Mouse (Mus musculus) lung, adult 18-20 months (tissue): Measurements from ENCODE around the gene Cuta.

Source experiments
- DNase-seq, 2 experiments: peaks; one replicate each; pipeline ENCODE4 v3.0.0; 2022; ENCODE audit warnings: mixed read lengths in 2 of 2

The Cuta gene

DNA sequence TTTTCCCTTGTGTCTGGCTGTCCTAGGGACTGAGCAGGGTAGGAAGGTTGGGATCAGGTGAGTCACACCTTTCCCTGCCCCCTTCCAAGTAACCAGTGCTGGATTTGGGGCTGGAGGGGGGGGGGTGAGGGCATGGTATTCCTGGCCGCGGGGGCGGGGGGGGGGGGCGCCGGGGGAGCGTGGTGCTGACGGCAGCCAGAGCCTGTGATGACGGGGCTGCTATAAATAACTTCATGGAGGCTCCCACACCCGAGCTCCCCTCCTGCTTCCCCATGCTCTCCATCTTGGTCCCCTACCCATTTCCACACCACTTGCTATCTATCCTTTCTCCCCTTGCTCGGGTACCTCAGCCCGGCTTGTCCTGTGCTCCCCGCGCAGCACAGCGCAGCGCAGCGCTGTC is 14.4 kb upstream of the Cuta start:
- DNase-seq = no peak

DNA sequence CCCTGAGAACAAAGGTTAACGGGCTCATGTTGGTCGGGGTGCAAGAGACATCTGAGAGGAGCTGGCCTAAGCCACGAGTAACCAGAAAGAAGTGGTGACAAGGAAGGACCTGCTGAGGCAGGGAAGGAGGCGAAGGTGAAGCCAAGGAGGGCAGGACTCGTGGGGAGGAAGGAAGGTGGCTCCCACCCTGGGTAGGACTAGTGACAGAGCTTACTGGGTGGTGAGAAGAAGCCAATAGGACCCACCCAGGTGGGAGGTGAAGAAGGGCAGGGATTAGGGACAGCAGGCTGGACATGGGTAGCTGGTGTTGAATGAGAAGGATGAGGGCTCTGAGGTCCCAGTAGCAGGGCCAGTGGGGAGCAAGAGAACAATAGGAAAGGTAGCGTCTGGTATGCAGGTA is 13.8 kb upstream of the Cuta start:
- DNase-seq = no peak

DNA sequence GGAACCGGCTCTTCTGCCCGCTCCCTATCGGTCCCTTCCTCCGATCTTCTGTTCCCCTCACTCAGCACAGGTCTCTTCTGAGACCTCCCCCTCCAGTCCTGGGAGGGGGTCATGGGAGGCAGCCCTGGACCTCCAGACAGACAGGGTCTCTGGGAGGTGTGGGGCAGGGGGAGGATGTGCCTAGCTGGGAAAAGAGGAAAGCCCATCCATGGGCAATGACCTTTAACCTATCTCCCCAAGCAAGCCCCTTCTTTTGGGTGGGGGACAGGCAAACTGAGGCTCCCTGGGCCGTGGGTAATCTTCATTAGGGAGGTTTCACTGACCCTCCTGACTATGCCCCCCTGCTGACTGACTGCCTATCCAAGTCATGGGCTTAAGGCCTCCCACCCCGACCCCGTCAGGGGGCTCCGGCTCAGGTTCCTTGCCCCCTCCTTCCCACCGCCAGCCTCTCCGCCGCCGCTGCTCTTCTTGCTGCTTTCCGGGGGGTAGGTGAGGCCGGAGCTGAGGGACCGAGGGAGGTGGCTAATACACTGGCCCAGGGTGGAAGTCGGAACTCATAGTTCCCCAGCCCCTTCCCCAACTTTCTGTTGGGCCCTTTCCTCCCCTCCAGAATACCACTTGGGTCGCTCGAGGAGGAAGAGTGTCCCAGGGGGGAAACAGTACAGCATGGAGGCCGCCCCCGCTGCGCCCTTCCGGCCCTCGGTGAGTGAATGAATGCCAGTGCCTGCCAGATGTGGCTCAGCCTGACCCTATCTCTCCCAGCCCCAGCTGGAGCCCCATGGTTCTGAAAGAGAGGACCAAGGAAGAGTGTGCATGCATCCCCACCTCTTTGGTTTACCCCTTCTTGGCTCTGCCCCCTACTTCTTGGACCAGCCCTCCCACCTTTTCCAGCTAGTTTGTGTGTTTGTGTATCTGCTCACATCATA is 12.8 kb upstream of the Cuta start:
- no peak for DNase-seq

DNA sequence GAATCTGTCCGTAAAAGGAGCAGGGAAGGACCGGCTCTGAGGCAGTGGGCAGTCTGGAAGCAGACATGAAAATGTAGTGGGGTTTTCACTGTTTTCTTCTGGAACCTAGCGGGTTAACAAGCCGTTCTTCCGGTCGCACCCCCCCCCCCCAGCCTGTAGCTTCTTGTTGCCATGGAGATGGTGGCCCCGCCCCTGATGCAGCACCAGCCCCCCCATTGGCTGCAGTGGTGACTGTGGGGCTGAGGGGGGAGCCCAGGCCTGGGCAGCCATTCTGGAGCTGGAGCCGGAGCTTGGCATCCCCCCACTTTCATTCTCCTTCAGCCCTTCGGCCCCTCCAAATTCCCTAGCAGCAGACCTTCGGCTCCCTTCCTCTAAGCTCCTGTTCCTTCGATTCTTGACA is 12.0 kb upstream of the Cuta start:
- DNase-seq = peak; percentile 58 to 65

DNA sequence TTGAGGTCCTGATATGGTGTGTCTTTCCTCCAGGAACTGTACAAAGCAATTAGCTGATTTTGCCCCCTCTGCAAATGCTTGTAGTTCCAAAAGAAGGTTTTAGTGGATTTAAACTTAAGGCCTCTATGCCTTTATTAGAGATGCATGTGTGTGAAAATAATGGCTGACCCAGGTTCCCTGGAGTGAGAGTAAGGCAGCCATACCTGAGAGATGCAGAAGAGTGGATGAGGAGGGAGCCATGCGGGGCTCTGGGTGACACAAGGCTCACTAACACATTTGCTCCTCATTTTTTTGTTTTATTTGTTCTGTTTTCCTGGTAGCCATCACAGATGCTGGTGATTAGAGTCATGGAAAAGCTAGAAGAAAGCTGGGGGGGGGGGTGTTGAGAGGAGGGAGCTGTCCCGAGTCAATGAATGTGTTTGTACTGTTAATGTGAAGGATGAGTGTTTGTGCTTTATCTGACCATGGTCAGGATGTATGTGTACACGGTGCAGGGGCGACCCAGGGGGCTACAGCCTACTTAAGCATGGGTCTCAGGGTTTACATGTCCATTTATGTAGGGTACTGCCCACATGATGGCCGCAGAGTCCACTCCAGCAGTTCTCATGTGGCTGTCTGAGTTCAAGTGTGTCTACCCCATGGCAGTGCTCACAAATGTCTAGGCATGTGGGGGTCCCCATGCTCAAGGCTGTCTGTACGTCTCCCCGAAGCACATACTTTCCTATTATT is 11.4 kb upstream of the Cuta start:
- DNase-seq = no peak

DNA sequence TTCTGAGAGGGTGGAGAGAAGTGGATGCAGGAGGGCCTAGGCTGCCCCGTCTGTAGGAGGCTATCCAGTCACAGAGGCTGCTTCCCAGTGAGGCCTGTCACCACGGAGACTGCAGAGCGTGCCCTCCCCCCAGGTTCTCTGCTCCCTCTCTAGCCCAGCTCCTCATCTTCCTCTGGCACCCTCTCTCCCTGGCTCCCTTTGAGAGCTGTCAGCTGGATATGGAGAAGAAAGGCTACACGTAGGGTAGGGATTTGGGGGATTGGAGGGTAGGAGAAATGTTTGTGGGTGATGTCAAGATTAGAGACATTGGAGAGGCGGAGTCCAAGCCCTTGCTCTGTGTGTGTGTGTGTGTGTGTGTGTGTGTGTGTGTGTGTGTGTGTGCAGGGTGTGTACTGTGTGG is 10.5 kb upstream of the Cuta start:
- DNase-seq = no peak

DNA sequence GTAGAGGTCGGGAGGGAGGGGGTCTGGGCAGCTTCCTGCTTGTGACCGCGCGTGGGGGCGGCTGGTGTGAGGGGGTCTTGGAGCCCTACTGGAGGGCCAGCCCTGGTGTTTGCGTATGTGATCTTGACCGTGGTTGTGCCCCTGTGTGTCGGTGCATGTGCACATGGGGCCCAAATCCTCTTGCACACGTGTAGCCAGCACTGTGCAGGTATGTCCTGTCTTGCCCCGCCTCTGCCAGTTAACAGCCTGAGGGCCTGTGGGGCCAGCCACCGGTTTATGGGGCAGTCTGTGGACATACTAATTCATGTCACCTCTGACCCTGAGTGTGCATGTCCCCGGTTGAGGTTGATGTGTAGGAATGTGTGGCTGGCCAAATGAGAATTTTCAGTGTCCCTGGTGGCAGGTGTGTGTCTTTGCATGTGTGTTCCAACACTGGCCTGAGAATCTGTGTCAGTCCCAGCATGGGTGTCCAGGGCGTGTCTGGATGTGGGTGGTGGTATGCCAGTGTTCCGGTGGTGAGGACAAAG is 9.7 kb upstream of the Cuta start:
- DNase-seq = no peak

DNA sequence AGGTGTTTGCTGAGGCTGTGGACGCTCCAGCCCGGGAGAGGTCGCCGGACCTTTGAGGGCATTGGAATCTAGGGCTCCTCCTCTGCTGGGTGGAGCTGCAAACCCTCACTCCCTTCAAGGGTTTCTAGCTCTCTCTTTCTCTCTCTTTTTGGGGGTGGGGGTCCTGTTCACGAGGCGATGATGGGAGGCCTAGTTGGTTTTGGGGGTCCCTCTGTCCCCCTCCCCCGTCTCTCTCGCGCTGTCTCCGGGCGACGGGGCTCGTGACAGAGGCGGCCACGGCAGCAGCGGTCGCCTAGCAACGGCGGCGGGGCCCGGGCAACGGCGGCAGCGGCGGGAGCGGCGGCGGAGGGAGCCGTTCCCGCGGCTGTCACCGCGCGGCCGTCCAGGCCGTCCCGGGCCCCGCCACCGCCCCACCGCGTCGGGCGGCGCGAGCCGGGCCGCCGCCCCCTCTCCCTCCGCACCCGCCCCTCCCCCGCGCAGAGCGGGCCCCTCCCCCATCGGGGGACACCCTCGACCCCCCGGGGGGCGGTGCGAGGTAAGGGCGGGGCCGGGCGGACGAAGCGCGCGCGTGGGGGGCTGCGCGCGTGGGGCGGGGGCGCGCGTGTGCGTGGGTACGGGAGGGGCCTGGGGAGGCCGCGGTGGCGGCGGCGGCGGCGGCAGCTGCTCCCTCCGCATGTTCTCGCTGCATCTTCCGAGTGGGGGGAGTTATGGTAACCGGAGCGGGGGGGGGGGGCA is 9.1 kb upstream of the Cuta start:
- peak; percentile 54 to 56 for DNase-seq

DNA sequence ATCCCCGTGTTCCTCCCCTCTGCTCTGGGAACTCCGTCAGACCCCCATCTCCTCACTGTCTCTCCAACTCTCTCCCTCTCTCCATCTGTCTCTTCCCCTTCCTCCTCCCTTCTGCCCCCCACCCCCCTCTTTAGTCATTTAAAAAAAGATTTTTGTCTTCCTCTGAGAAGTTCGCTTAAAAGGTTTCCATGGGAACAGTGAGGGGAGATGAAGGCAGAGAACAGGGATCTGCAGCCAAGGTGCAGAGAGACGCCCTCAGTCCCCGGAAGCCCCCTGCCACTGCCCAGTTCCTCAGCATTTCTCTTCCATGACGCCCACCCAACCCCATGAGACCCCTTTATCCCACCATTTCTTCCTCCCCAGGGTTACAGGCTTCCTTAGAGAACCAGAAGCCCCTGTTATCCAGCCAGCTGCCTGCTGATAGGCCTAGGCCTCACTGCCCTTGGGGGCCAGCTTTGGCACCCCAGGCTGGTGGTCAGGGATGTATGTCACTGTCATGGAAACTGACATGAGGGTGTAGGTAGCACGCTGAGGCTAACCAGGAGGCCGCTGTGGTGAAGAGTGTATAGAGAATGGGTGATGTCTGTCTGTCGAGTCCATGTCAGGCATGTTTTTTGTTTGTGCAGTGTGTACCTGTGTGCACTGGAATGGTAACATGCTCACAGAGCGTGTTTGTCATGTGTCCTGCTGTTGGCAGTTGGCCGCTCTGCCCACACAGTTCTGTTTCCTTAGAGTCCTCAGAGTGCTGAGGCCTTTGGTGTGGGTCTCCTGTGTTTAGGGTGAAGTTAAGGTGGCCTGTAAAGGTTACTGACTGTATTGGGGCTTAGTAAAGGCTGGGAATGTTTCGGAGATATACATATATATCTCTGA is 8.1 kb upstream of the Cuta start:
- DNase-seq = no peak

DNA sequence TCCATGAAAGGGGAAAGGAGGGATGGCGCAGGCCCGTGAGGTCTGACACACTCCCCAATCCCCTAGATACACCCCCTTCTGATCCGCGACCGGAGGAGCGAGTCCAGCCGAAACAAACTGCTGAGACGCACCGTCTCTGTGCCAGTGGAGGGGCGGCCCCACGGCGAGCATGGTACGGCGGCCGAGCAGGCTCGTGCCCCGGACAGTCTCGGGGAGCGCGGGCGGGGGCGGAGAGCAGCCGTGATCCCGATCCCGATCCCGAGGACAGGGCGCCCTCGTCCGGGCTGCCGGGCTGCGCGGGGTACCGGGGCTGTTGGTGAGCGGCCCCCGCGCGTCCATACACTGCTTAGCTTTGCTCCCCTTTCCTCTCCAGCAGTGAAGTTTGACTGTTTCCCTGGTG is 7.2 kb upstream of the Cuta start:
- peak; percentile 79 to 85 for DNase-seq

DNA sequence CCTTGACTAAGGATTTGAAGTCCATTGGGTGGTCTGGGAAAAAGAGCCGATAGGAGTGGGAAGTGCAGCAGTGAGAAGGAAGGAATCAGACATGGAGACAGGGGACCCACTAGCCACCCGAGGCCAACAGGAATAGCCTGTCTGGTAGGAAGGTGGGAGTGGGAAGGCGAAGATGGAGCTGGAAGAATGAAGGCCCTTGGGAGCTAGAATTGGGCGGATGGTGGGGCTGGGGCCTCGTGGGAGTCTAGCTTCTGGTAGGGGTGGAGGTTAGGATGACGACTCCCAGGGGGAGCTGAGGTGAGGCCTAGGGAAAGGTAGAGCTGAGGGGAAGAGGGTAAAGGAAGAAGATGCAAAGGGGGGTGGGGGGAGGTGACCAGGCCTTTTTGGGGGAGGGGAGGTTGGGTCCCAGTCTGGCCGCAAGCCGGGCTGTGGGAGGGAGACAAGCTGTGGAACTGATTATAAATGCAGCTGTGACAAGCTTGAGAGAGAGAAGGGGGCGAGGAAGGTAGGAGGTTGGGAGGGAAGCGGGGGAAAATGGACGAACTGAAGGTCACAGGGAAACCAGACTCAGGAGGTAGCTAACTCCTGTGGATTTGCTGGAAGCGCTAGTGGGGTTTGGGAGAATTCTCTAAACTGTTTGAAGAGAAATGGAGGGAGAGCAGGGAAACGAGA is 6.6 kb upstream of the Cuta start:
- DNase-seq = no peak

DNA sequence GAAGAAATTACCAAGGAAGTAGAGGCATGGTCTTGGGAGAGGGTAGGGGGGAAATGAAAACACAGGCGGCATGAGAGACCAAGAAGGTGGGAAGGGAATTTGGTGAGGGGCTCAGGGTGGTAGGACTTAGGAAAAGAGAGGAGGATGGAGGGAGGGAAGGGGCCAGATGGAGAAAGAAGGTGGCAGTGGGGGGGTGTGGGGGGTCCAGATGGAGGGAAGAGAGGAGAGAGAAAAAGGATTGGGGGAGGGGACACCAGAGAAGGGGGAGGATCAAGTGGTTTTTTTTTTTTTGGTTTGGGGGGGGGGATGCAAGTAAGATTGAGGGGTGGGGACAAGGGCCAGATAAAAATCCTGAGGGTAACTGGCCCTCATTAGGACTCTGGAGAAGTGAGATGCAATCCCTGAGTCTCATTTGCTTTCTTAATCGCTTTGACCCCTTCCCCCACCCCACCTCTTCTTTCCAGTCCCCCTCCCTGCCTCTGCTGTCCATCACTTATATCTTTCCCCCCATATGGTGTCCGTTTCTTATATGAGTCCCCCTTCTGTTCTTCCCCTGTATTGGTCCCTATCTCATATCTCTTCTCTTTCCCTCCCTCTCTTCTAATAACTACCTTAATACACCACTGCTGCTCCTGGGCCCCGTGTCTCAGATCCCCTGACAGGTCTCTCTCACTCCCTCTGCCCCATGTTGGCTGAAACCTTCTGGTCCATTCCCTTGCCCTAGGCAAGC is 2.6 kb upstream of the Cuta start:
- DNase-seq = no peak

DNA sequence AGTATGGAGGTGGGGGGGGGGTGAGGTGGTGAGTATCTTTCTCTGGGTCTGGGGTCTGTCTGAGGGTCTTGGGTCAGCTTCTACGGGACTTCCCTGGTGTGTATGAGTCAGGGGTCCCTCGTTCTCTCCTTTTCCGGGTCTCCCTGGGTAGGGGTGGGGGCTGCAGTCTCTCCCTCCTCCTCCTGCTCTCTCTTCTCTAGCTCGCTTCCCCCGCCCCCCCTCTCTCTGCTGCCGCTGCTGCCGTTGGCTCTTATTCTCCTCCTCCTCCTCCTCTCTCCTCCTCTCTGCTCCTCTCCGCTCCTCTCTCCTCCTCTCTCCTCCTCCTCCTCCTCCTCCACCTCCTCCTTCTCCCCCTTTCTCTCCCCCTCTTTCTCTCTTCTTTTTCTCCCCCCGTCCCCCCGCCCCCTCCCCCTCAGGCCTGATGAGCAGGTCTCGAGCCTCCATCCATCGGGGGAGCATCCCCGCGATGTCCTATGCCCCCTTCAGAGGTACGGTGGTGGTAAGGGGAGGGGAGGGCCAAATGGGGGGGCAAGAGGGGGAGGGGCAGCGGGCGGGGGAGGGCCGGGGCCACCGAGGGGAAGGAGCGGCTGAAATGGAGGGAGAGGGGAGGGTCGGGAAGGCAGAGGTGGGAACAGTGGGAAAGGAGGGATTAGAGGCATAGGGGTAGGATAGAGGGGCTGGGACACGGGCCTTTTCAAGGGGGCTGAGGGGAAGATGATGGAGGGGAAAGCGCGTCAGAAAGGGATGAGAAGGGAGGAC is 1.8 kb upstream of the Cuta start, which contains the start of gene Syngap1:
Gene Syngap1, plus strand, starts transcription at position 223 of the 759 bp plus-strand sequence.
- no peak for DNase-seq

DNA sequence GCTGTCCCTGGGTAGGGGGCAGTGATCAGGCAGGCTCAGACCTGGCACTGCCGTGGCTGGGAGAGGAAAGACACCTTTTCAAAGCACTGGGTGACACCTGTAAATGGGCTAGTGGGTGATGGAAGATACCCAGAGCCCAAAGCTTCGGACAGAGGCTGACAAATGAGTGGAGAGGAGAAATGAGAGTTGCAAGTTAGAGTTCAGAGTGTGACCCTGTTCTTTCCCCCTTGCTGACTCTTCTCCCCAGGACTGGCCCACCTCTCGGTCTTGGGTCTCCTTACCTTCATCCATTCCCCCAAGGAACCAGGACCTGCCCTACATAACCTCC is 568 bp upstream of the Cuta start:
- no peak for DNase-seq

DNA sequence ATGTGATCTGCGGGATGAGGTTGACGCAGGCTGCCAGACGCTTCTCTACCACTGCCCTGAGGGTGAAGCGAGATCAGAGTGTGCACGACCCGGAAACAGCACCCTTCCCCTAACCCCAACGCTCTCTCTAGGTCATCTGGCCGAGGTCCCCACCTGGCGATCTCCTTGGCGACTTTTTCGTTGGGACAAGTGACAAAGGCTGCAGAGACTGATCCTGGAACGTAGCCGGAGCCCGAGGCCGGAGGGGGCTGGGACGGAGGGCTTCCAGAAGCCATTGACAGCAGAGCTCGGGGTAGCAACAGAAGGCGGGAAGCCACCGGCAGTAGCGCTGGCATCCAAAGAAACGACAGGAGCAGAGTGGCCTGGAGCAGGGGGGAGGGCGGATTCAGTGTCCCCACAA is 638 bp downstream of the Cuta start:
- no peak for DNase-seq

DNA sequence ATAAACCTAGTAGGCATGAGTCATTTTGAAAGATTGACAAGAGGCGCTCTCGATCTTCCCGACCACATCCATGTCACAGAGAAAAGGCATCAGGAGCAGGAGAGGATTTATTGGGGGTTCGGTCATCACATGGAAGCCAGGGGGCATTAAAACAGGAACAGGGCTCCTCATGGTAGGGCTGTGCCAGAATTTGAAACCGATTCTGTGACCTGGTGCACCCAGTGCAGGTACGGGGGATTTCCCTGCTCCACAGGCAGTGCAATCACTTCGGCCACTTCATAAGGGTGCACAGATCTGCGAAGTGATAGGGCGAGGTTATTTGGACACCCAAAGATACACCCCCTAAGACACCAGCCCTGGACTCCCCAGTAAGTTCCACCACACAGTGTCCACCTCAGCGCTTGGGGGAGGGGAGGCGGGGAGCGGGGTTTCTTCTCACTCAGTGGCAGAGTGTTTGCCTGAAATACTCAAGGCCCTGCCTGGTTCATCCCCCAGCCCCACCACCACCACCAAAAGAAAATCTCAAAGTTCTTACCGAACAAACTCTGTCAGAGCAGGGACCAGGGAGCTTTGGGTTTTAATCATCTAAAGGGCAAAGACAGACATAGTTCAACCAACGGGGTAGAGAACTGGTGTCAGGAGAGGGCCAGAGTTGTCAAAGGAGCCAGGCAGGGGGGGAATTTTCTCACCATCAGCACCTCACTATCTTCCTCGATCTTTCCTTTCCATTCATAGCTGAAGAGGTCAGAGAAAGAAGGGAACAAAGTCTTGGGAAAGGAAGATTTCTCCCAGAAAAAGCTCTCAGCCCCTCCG is 1.3 kb downstream of the Cuta start:
- DNase-seq = no peak

DNA sequence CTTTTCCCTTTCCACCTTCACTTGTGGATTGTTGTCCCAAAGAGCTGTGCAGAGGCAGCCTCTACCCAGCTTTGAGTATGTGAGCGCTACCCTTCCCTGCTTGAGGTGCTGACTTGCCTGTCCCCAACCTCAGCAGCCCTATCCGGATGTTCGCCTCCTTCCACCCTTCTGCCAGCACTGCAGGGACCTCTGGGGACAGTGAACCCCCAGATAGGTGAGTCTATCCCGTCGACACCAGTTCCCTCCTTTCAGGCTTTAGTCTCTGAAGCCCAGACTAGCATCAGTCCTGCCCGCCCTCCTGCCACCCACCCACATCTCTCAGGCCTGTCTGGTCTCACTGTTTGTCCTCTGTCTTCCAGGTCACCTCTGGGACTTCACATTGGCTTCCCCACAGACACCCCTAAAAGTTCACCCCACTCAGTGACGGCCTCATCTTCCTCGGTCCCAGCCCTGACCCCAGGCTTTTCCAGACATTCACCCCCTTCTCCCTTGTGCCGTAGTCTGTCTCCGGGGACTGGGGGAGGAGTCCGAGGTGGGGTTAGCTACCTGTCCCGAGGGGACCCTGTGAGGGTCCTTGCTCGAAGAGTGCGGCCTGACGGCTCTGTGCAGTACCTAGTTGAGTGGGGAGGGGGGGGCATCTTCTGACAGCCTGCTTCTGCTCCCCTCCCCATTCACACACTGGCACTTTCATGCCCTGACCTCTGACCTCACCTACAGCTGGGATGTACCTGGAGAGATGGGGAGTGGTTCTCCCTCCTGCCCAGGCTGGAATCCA is 2.3 kb downstream of the Cuta start:
- no peak for DNase-seq

DNA sequence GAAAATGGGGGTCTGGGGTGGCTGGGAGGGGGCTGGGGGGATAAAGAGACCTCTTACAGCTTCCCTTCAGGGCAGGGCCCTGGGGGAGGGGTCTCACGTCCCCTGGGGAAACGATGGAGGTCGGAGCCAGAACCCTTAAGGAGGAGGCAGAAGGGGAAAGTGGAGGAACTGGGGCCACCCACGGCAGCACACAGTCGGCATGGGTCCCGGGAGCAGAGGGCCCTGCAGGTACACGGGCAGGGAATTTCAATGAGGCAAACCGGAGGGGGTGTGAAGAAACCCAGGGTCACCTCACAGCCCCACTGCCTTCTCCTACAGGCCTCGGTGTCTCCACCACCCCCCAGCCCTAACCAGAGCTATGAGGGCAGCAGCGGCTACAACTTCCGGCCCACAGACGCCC is 2.9 kb downstream of the Cuta start:
- no peak for DNase-seq

DNA sequence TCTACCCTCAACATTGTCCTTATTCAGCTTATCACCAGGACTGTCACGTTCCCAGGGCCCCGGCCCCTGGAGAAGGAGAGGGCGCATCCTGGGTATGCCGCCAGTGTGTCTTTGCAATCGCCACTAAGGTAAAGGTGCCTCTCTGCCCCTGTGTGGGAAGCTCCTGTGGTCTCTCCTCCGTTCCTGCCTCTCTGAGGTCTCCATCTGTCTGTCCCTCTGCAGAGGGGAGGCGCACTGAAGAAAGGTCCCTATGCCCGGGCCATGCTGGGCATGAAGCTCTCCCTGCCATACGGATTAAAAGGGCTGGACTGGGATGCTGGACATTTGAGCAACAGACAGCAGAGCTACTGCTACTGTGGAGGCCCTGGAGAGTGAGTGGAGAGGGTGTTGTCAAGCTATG is 4.3 kb downstream of the Cuta start:
- no peak for DNase-seq
